Mouse (Mus musculus) G1E (cell line): ENCODE results near the gene Ptpn3. TPM values are rescaled to one million over a fixed set of nuclear protein-coding genes. Genes with fewer than 3 reads are reported as not detected.

Experiments
- ATAC-seq: 2 replicates; pipeline ENCODE4 v1.8.0; 2016; ENCODE audit warnings: mild to moderate bottlenecking; ENCODE audit not compliant: insufficient number of reproducible peaks, poor library complexity, low FRiP score, severe bottlenecking; ENCODE audit errors: extremely low read depth
- DNase-seq: peaks from one replicate; pipeline ENCODE4 v3.0.0; 2012; ENCODE audit warnings: low spot score
- H3K27me3 ChIP-seq: 2 replicates; pipeline ENCODE4 v1.6.1; 2012; ENCODE audit warnings: mild to moderate bottlenecking, low read length, inconsistent platforms; ENCODE audit not compliant: insufficient read depth
- H3K36me3 ChIP-seq: replicated peaks from 2 replicates; pipeline ENCODE3; 2012; ENCODE audit warnings: mild to moderate bottlenecking, inconsistent platforms
- H3K4me1 ChIP-seq: 2 replicates; pipeline ENCODE4 v1.6.1; 2012; ENCODE audit warnings: low read depth, low read length, inconsistent platforms, mixed read lengths; ENCODE audit not compliant: insufficient read depth
- H3K4me3 ChIP-seq: 2 replicates; pipeline ENCODE4 v1.5.1; 2012; ENCODE audit warnings: low read depth, mild to moderate bottlenecking, inconsistent platforms, low read length, moderate library complexity, mixed read lengths
- H3K9me3 ChIP-seq: replicated peaks from 2 replicates; pipeline ENCODE4 v1.6.1; 2012; ENCODE audit warnings: inconsistent platforms
- CTCF ChIP-seq: IDR thresholded peaks from 2 replicates; pipeline ENCODE4 v1.5.1; 2012; ENCODE audit warnings: low read depth, low read length, inconsistent platforms, mixed read lengths
- GATA1 ChIP-seq: IDR thresholded peaks from 2 replicates; pipeline ENCODE4 v1.6.1; 2012; ENCODE audit warnings: borderline replicate concordance, low read length, inconsistent platforms, mixed read lengths
- GATA2 ChIP-seq: IDR thresholded peaks from 2 replicates; pipeline ENCODE4 v1.6.1; 2012; ENCODE audit warnings: low read depth, low read length, inconsistent platforms, borderline replicate concordance
- POLR2AphosphoS5 ChIP-seq: IDR thresholded peaks from 2 replicates; pipeline ENCODE4 v1.6.1; 2012; ENCODE audit warnings: low read depth, low read length, inconsistent platforms; ENCODE audit not compliant: insufficient replicate concordance
- TAL1 ChIP-seq: conservative IDR thresholded peaks from 2 replicates; pipeline ENCODE4 v1.6.1; 2012; ENCODE audit warnings: low read depth, low read length, inconsistent platforms, mixed read lengths
- polyA plus RNA-seq: library from polyadenylated mRNA; stranded (reverse); fragments of >175 nt; gene quantifications from 2 replicates; pipeline ENCODE4 v1.2.3, GENCODE M21; 2012
- total RNA-seq, 2 experiments: library from RNA; stranded (forward) in 1 of 2; stranded (reverse) in 1 of 2; fragments of 200-1000 nt in 1 of 2; fragments of >200 nt in 1 of 2; fragmentation: Nextera tagmentation in 1 of 2; gene quantifications; 2 replicates each; pipeline ENCODE4 v1.2.3; 2014 to 2017

Gene Ptpn3
- total and polyA plus RNA-seq, 3 experiments = under 0.01 TPM; not detected in 2

GRCm38 (mm10) chr4:57285251-57285650, 16.4 kb downstream of the Ptpn3 start:
- no peak for DNase-seq
- no peak for ATAC-seq
- TF ChIP-seq CTCF = no peak
- no peak for TF ChIP-seq GATA1
- TF ChIP-seq GATA2 = no peak
- TF ChIP-seq TAL1 = no peak
- no peak for TF ChIP-seq POLR2AphosphoS5

GRCm38 (mm10) chr4:57283189-57283588, 18.4 kb downstream of the Ptpn3 start:
- DNase-seq (no peak), ATAC-seq (no peak)
- Histone ChIP-seq H3K27me3 (no peaks in the 10 kb centered on the region), H3K9me3 (peaks cover 58% of the 10 kb centered on the region), H3K4me1 (no peaks in the 10 kb centered on the region), H3K36me3 (no peaks in the 10 kb centered on the region), H3K4me3 (no peak overlapping the region)
- TF ChIP-seq POLR2AphosphoS5 (no peak), TAL1 (no peak), GATA2 (no peak), GATA1 (no peak), CTCF (no peak)

More at GRCm38 (mm10) chr4:57285251-57285650, 16.4 kb downstream of the Ptpn3 start:
- Histone ChIP-seq H3K27me3 (no peaks in the 10 kb centered on the region), H3K4me3 (no peak overlapping the region), H3K9me3 (peaks cover 64% of the 10 kb centered on the region), H3K36me3 (no peaks in the 10 kb centered on the region), H3K4me1 (no peaks in the 10 kb centered on the region)

- DNase-seq (no peak), ATAC-seq (no peak)
- TF ChIP-seq TAL1 = no peak
- no peak for TF ChIP-seq CTCF
- no peak for TF ChIP-seq GATA1
- TF ChIP-seq GATA2 = no peak
- no peak for TF ChIP-seq POLR2AphosphoS5
- Histone ChIP-seq H3K4me1 (no peaks in the 10 kb centered on the region), H3K4me3 (no peak overlapping the region), H3K9me3 (peaks cover 56% of the 10 kb centered on the region), H3K36me3 (no peaks in the 10 kb centered on the region), H3K27me3 (no peaks in the 10 kb centered on the region)
These were observed 19.0 kb downstream of the Ptpn3 start for GRCm38 (mm10) chr4:57282630-57283029.

- no peak for DNase-seq
- Histone ChIP-seq H3K9me3 (peaks cover 54% of the 10 kb centered on the region), H3K27me3 (no peaks in the 10 kb centered on the region), H3K36me3 (no peaks in the 10 kb centered on the region), H3K4me3 (no peak overlapping the region), H3K4me1 (no peaks in the 10 kb centered on the region)
- ATAC-seq = no peak
- TF ChIP-seq GATA1 (no peak), POLR2AphosphoS5 (no peak), TAL1 (no peak), CTCF (no peak), GATA2 (no peak)
These were observed 19.5 kb downstream of the Ptpn3 start for GRCm38 (mm10) chr4:57282179-57282578.

GRCm38 (mm10) chr4:57280888-57281287, 20.7 kb downstream of the Ptpn3 start:
- ATAC-seq = no peak
- no peak for TF ChIP-seq GATA1
- TF ChIP-seq GATA2 = no peak
- TF ChIP-seq CTCF = no peak
- TF ChIP-seq TAL1 = no peak
- no peak for TF ChIP-seq POLR2AphosphoS5

GRCm38 (mm10) chr4:57279229-57279628, 22.4 kb downstream of the Ptpn3 start:
- ATAC-seq = no peak
- Histone ChIP-seq H3K9me3 (peaks cover 52% of the 10 kb centered on the region), H3K4me3 (no peak overlapping the region), H3K4me1 (no peaks in the 10 kb centered on the region), H3K36me3 (no peaks in the 10 kb centered on the region), H3K27me3 (no peaks in the 10 kb centered on the region)
- no peak for TF ChIP-seq GATA2
- DNase-seq = no peak

More at GRCm38 (mm10) chr4:57280888-57281287, 20.7 kb downstream of the Ptpn3 start:
- Histone ChIP-seq H3K4me3 (no peak overlapping the region), H3K9me3 (peaks cover 54% of the 10 kb centered on the region), H3K27me3 (no peaks in the 10 kb centered on the region), H3K36me3 (no peaks in the 10 kb centered on the region), H3K4me1 (no peaks in the 10 kb centered on the region)
- no peak for DNase-seq

- no peak for ATAC-seq
- DNase-seq = no peak
- Histone ChIP-seq H3K27me3 (no peaks in the 10 kb centered on the region), H3K4me1 (no peaks in the 10 kb centered on the region), H3K36me3 (no peaks in the 10 kb centered on the region), H3K9me3 (peaks cover 51% of the 10 kb centered on the region), H3K4me3 (no peak overlapping the region)
- TF ChIP-seq GATA2 (no peak), CTCF (no peak), POLR2AphosphoS5 (no peak), GATA1 (no peak), TAL1 (no peak)
These were observed 22.8 kb downstream of the Ptpn3 start for GRCm38 (mm10) chr4:57278812-57279211.
